Mouse (Mus musculus): ENCODE measurements at regions not wholly inside any gene's neighbourhood (a gene's known extent, or its start where the extent isn't known, plus 50 kb on each side); places are given as distances from the start of the nearest gene placed in this dataset.

- TF ChIP-seq CTCF (IDR thresholded peaks at IDR 0.05; ENCODE audit: low read depth), result no peak
- no peak for TF ChIP-seq EP300 (optimal IDR thresholded peaks at IDR 0.05)
Observed at GRCm38 (mm10) chr1:92358758-92359287, 114.8 kb downstream of the Ndufa10 start.
